Mouse (Mus musculus) liver, embryonic 13.5 days (tissue): Measurements from ENCODE around the gene Tex48. TPM values are rescaled to one million over a fixed set of nuclear protein-coding genes. Genes with fewer than 3 reads are reported as not detected.

Experiments
- ATAC-seq: fragments of 200-750 bp; cut with Nextera tagmentation; 2 replicates; pipeline ENCODE4 v1.8.0; 2017; ENCODE audit warnings: low read depth, mild to moderate bottlenecking, moderate number of reproducible peaks, moderate library complexity
- DNase-seq: peaks from one replicate; pipeline ENCODE4 v3.0.0; 2022
- H3K27ac ChIP-seq: fragments of 300-500 bp; sonication (generic); 2 replicates; pipeline ENCODE4 v1.5.1; 2015; ENCODE audit warnings: moderate library complexity, mild to moderate bottlenecking, inconsistent platforms
- H3K27me3 ChIP-seq: fragments of 300-500 bp; sonication (generic); 2 replicates; pipeline ENCODE4 v1.6.1; 2015; ENCODE audit warnings: mild to moderate bottlenecking, inconsistent platforms
- H3K36me3 ChIP-seq: fragments of 300-500 bp; sonication (generic); 2 replicates; pipeline ENCODE4 v1.6.1; 2015; ENCODE audit warnings: mild to moderate bottlenecking, inconsistent platforms
- H3K4me1 ChIP-seq: fragments of 300-500 bp; sonication (generic); replicated peaks from 2 replicates; pipeline ENCODE4 v1.6.1; 2015; ENCODE audit warnings: inconsistent platforms
- H3K4me2 ChIP-seq: fragments of 300-500 bp; sonication (generic); 2 replicates; pipeline ENCODE4 v1.6.1; 2015; ENCODE audit warnings: inconsistent platforms, mild to moderate bottlenecking, moderate library complexity
- H3K4me3 ChIP-seq: fragments of 300-500 bp; sonication (generic); replicated peaks from 2 replicates; pipeline ENCODE4 v1.5.1; 2015; ENCODE audit warnings: mild to moderate bottlenecking, inconsistent platforms
- H3K9ac ChIP-seq: fragments of 300-500 bp; sonication (generic); 2 replicates; pipeline ENCODE4 v1.6.1; 2015; ENCODE audit warnings: mild to moderate bottlenecking, inconsistent platforms
- H3K9me3 ChIP-seq: fragments of 300-500 bp; sonication (generic); replicated peaks from 2 replicates; pipeline ENCODE4 v1.6.1; 2016; ENCODE audit warnings: inconsistent platforms
- WGBS: fragments of 180-500 bp; shearing (Covaris S2); methylation state at CpG from one replicate; pipeline ENCODE4 v1.1.7; 2015; ENCODE audit not compliant: insufficient replicate concordance; 5-methylcytosine and 5-hydroxymethylcytosine counted together
- polyA plus RNA-seq: library from polyadenylated mRNA; unstranded; fragments of >200 nt; fragmentation: Nextera tagmentation; extraction: Ambion mirVana; gene quantifications from 2 replicates; pipeline ENCODE4 v1.2.1, GENCODE M21; 2015

Gene Tex48
- polyA plus RNA-seq, 1 experiment from 2014 or later, result not detected

DNA sequence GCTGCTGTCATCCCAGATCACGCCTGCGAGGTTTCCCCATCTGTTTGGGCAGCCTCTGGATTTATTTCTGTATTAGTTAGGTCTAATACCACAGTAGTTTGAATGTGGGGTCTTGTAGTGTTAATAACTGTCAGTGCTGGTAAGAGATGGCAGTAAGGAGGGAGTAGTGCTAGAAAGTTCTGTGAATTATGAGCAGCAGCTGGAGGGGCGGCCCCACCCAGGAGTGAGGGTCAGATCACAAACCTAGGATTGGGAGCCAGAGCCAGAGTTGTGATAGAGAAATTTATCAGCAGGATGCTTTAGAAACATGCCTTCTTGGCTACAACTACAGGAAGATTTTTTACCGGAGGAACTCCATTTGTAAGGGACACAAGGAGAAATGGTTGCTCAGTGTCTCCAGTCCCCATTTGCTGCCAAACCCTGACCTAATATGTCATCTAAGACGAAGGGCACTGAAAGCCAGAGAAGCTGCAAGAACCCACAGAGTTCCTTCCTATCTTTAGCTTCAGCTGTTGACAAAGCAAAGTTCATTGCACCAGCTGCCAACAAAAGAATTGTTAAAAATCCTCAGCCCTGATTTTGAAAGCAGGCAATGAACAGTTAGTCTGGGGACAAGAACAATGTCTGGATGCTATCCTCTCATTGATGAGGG is 27.6 kb downstream of the Tex48 start:
- Histone ChIP-seq H3K9me3 (no peaks in the 10 kb centered on the region), H3K9ac (no peak overlapping the region), H3K4me3 (no peak overlapping the region), H3K27me3 (no peaks in the 10 kb centered on the region), H3K4me1 (peaks cover 8% of the 10 kb centered on the region), H3K27ac (no peak overlapping the region), H3K4me2 (no peak overlapping the region), H3K36me3 (no peaks in the 10 kb centered on the region)
- no peak for ATAC-seq
- no peak for DNase-seq
- 52% methylated on average over 5 of the region's 5 CpGs for WGBS

DNA sequence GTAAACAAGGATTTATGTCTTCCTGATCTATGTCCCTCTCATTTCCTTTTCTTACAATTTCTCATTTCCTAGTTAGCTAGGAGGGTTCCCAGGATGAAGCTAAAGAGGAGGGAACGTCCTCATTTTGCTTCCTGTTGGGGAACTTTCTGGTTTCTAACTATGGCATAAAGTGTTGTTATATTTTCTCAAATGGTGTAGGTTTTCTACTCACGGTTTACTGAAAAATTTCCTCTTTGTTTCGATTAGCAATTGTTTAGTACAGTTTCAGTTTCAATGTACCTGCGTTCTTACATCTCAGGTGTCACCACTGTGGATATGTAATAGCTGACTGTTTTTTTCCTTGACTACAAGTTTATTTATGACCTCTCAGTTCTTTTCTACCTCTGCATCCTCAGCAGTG is 31.7 kb downstream of the Tex48 start:
- 43% methylated on average over 4 of the region's 4 CpGs for WGBS
- DNase-seq, result no peak
- Histone ChIP-seq H3K27me3 (no peaks in the 10 kb centered on the region), H3K27ac (no peak overlapping the region), H3K36me3 (no peaks in the 10 kb centered on the region), H3K9ac (no peak overlapping the region), H3K4me2 (no peak overlapping the region), H3K4me3 (no peak overlapping the region), H3K9me3 (no peaks in the 10 kb centered on the region), H3K4me1 (peaks cover 8% of the 10 kb centered on the region)
- ATAC-seq, result no peak

DNA sequence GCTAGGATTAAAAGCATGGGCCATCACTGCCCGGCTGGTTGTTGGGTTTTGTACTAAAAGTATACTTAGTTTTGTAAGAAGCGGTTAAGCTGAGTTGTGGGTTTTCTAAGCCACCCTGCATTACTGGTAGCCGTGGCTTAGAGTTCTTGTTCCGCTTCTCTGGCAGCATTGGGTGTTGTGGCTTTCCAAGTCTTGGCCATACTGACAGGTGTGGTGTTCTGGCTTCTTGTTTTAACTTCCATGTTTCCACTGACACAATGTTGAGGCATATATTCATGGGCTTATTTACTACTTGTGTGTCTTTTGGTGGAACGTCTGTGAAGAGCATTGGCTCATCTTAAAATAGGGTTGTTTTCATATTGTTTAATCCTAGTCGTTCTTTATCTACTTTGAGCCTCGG is 32.2 kb downstream of the Tex48 start:
- DNase-seq (no peak), ATAC-seq (no peak)
- no peak overlapping the region for H3K27ac ChIP-seq
- no peak overlapping the region for H3K4me2 ChIP-seq
- peaks cover 4% of the 10 kb centered on the region for H3K4me1 ChIP-seq
- H3K4me3 ChIP-seq, result no peak overlapping the region
- H3K9me3 ChIP-seq, result no peaks in the 10 kb centered on the region
- no peak overlapping the region for H3K9ac ChIP-seq
- H3K36me3 ChIP-seq, result no peaks in the 10 kb centered on the region
- no peaks in the 10 kb centered on the region for H3K27me3 ChIP-seq
- 30% methylated on average over 7 of the region's 7 CpGs for WGBS

DNA sequence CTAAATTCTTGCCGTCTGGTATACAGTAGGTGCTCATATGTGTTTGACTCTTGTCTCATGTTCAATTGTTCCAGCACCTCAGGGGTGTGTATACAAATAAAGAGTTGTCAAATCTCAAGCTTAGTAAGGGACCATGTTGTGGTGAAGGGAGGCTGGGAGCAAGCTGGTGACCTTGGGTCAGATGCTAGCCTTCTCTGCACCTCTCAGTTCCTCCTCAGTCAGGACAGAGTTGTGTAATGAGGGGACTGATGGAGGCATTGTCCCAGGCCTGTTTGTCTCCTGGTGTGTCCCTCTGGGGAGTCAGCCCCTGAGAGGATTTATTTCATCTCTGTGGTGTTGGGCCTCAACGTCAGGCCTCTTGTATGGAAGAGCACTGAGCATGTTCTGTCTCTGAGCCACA is 36.0 kb downstream of the Tex48 start:
- no peaks in the 10 kb centered on the region for H3K27me3 ChIP-seq
- no peak overlapping the region for H3K27ac ChIP-seq
- H3K36me3 ChIP-seq, result 0 out of 2 replicates have a peak, but pooled peaks cover 9% of the 10 kb centered on the region
- H3K4me1 ChIP-seq, result no peaks in the 10 kb centered on the region
- ATAC-seq, result no peak
- WGBS, result 65% methylated on average over 2 of the region's 2 CpGs
- DNase-seq, result no peak
- no peak overlapping the region for H3K4me3 ChIP-seq
- H3K9ac ChIP-seq, result no peak overlapping the region
- H3K4me2 ChIP-seq, result no peak overlapping the region
- no peaks in the 10 kb centered on the region for H3K9me3 ChIP-seq

DNA sequence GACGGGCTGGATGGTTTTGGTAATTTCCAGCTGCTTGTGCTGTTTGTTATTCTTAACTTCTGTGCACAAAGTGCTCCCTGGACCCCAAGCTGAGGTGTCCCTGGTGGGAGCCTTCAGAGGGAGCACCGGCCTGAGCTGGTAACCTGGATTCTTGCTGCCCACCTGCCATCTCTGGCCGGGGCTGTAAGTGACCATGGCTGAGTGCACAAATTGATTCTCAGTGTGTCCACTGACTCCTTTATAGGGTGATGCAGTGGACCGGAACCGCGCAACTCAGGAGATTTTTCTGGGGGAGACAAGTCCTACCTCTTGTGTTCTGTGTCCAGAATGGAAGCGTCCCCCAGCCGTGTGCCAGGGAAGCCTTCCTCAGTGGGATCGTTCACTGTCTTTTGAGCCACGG is 37.0 kb downstream of the Tex48 start:
- Histone ChIP-seq H3K9ac (no peak overlapping the region), H3K9me3 (no peaks in the 10 kb centered on the region), H3K36me3 (0 out of 2 replicates have a peak, but pooled peaks cover 10% of the 10 kb centered on the region), H3K4me1 (no peaks in the 10 kb centered on the region), H3K4me3 (no peak overlapping the region), H3K27ac (no peak overlapping the region), H3K27me3 (no peaks in the 10 kb centered on the region), H3K4me2 (no peak overlapping the region)
- 78% methylated on average over 10 of the region's 10 CpGs for WGBS
- no peak for DNase-seq
- no peak for ATAC-seq

DNA sequence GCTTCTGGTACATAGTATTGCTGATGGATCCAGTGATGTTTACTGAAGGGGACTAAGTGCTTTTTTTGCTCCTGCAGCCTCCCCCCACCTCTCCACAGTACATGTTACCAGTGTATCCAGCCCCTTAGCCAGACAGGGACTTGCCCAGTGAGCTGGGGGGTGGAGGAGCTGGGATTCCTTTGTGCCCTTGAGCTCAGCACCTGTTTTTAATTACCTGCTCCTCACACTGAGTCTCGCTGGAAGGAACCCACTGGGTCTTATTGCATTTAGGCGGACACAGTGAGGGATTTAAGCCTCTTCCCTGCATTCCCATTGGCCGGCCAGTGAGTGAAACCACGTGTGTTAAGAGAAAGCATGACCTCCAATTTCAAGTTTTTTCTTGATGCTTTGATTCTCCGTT is 39.6 kb downstream of the Tex48 start:
- Histone ChIP-seq H3K9ac (no peak overlapping the region), H3K4me1 (no peaks in the 10 kb centered on the region), H3K27me3 (no peaks in the 10 kb centered on the region), H3K27ac (no peak overlapping the region), H3K9me3 (no peaks in the 10 kb centered on the region), H3K36me3 (peaks cover 14% of the 10 kb centered on the region), H3K4me3 (no peak overlapping the region), H3K4me2 (no peak overlapping the region)
- no peak for DNase-seq
- no peak for ATAC-seq
- 64% methylated on average over 5 of the region's 5 CpGs for WGBS

DNA sequence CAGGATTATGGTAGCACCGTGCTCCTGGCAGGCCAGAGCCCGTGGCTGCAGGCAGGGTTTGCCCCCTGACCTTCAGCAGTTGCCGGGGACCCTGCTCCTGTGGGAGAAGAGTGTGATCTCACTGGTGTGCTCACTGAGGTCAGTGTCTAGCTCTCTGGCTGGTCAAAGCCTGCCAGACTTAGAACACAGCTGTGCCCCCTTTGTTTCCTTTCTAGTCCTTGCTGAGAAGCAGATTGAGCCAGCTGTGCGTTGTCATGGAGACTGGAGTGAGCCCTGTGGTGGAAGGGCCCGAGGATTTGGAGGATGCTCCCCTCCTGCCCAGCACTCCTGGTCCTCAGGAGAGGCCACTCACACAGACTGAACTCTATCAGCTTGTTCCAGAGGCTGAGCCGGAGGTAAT is 42.1 kb downstream of the Tex48 start:
- ATAC-seq (no peak), DNase-seq (no peak)
- Histone ChIP-seq H3K4me3 (no peak overlapping the region), H3K4me1 (no peaks in the 10 kb centered on the region), H3K9ac (no peak overlapping the region), H3K36me3 (peaks cover 17% of the 10 kb centered on the region), H3K27ac (no peak overlapping the region), H3K4me2 (no peak overlapping the region), H3K27me3 (no peaks in the 10 kb centered on the region), H3K9me3 (no peaks in the 10 kb centered on the region)
- WGBS, result 58% methylated on average over 6 of the region's 6 CpGs

DNA sequence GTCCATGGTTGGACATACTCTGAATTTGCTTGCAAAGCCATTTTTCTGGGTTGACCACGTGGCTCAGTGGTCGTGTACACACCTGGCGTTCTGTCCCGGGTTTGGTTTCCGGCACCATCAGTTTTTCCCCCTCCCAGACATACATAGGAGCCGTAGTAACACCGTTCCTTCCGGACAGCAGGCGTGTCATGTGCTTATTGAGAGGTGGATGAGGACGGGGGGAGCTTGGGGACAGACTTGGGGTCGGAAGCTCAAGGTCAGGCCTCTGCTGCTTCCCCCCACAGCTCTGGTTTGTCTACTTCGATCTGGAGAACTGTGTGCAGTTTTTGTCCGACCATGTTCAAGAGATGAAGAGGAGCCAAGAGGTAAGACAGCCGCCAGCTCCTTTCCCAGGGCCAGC is 42.6 kb downstream of the Tex48 start:
- H3K4me1 ChIP-seq, result no peaks in the 10 kb centered on the region
- peaks cover 17% of the 10 kb centered on the region for H3K36me3 ChIP-seq
- H3K9ac ChIP-seq, result no peak overlapping the region
- 83% methylated on average over 14 of the region's 14 CpGs for WGBS
- H3K27ac ChIP-seq, result no peak overlapping the region
- H3K4me2 ChIP-seq, result no peak overlapping the region
- no peaks in the 10 kb centered on the region for H3K27me3 ChIP-seq
- ATAC-seq (no peak), DNase-seq (no peak)
- H3K4me3 ChIP-seq, result no peak overlapping the region
- no peaks in the 10 kb centered on the region for H3K9me3 ChIP-seq

DNA sequence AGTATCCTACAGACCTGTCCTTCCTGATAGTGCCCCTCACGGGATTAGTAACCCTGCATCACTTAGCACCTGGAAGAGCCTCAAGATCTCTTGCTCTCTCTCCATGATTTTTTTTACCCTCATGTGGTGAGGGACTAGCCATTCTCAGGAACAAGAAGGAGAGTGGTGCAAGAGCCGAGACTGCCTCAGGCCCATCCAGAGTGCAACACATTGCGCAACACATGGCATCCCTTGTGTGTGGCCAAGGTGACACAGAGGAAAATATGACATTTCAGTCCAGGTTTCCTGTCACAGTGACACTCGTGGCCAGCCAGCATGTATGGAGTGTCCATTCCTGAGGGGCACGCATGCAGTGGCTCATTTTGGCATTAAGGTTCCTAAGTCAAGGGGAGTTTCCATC is 49.6 kb downstream of the Tex48 start:
- no peak for ATAC-seq
- no peak overlapping the region for H3K4me3 ChIP-seq

DNA sequence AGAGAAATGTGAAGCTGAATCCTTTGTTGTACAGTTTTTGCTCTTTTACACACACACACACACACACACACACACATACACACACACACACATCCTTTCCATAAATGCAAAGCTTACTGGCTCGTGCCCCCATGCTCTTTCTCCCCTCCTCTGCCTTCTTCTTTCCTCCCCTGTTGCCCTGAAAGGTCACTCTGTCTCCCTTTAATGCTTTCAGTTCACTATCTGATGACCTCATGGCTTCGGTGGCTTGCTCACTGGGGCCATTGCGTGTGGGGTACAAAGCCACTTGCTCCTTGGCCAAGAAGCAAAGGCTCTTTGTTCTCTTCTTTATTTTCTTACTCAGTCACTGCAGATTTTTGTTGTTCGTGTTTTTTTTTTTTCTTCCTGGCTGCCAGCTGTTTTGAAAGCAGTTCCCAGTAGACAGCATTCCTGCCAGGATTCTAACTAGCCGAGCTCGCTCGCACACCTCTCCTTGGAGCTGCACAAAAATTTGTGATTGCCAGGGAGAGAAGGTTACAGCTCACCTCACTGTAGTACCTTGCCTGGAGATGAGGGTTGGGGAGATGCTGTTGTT is 51.9 kb downstream of the Tex48 start:
- DNase-seq (no peak), ATAC-seq (no peak)
- 64% methylated on average over 7 of the region's 7 CpGs for whole genome bisulfite sequencing

More for the DNA sequence above, 49.6 kb downstream of the Tex48 start:
- H3K36me3 ChIP-seq, result peaks cover 38% of the 10 kb centered on the region
- no peaks in the 10 kb centered on the region for H3K9me3 ChIP-seq
- no peaks in the 10 kb centered on the region for H3K4me1 ChIP-seq
- H3K9ac ChIP-seq, result no peak overlapping the region
- no peak overlapping the region for H3K4me2 ChIP-seq
- whole genome bisulfite sequencing, result 58% methylated on average over 5 of the region's 5 CpGs
- H3K27me3 ChIP-seq, result no peaks in the 10 kb centered on the region
- H3K27ac ChIP-seq, result no peak overlapping the region
- DNase-seq, result no peak

DNA sequence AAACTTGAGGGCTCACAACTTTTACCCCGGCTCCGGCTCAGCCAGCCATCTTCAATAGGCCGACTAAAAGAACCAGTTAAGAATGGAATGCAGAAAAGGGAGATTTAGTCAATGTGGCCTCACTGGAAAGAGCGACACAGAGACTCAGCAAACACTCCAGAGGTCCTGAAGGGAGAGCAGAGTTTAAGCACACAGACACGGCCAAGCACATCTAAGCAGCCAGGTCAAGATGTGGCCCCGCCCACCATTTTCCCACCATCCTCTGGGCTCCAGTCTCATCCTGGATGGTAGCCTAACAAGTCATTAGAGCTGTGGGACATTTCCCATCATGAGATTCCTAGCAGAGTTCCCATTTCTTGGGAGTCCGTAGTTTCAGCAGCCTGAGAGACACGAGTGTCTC is 52.9 kb downstream of the Tex48 start:
- no peaks in the 10 kb centered on the region for H3K27me3 ChIP-seq
- no peak overlapping the region for H3K4me2 ChIP-seq
- no peak overlapping the region for H3K4me3 ChIP-seq
- no peaks in the 10 kb centered on the region for H3K9me3 ChIP-seq
- no peak overlapping the region for H3K9ac ChIP-seq
- no peaks in the 10 kb centered on the region for H3K4me1 ChIP-seq
- DNase-seq (no peak), ATAC-seq (no peak)
- WGBS, result 76% methylated on average over 8 of the region's 8 CpGs
- H3K27ac ChIP-seq, result no peak overlapping the region
- H3K36me3 ChIP-seq, result peaks cover 40% of the 10 kb centered on the region

More for the DNA sequence above, 51.9 kb downstream of the Tex48 start:
- no peak overlapping the region for H3K27ac ChIP-seq
- H3K36me3 ChIP-seq, result peaks cover 40% of the 10 kb centered on the region
- H3K27me3 ChIP-seq, result no peaks in the 10 kb centered on the region
- no peaks in the 10 kb centered on the region for H3K4me1 ChIP-seq
- H3K9ac ChIP-seq, result no peak overlapping the region
- H3K4me3 ChIP-seq, result no peak overlapping the region
- H3K4me2 ChIP-seq, result no peak overlapping the region
- H3K9me3 ChIP-seq, result no peaks in the 10 kb centered on the region

DNA sequence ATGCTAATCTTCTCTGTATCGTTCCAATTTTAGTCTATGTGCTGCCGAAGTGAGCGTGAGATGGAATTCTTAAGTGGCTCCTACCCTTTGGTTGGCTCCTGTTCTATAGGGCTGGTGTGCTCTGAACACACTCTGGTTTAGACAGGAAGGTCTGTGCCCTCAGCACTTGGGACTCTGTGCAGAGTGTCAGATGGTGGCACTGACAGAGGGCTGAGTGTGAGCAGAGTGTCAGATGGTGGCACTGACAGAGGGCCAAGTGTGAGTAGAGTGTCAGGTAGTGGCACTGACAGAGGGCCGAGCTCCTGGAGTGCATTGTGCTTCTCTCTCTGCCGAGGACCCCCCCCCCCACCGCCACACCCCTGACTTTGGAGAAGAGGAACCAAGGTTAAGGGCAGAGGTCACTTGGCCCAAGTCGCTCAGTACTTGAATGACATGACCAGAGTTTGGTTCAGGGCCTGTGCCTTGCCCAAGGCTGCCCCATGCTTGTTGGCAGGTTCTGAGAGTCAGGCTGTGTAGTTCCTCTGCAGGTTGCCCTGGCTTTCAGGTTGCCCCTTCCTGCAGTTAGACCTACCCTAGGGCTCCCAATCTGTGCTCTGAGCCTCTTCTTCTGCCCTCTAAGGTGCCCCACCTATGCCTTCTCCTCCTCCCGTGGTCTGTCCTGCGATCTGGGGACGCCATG is 54.4 kb downstream of the Tex48 start:
- 74% methylated on average over 10 of the region's 10 CpGs for WGBS
- DNase-seq, result no peak
- H3K27me3 ChIP-seq, result no peaks in the 10 kb centered on the region
- no peak overlapping the region for H3K4me2 ChIP-seq
- no peak for ATAC-seq
- peaks cover 36% of the 10 kb centered on the region for H3K36me3 ChIP-seq
- H3K27ac ChIP-seq, result no peak overlapping the region
- no peak overlapping the region for H3K9ac ChIP-seq
- no peaks in the 10 kb centered on the region for H3K9me3 ChIP-seq
- no peak overlapping the region for H3K4me3 ChIP-seq
- no peaks in the 10 kb centered on the region for H3K4me1 ChIP-seq
